Mouse (Mus musculus) activated CD4-positive, CD25-positive, alpha-beta regulatory T cell, adult 4 months (primary cell): ENCODE measurements around the gene Agpat4. TPM values are rescaled to one million over a fixed set of nuclear protein-coding genes. Genes with fewer than 3 reads are reported as not detected.

Source experiments
- ATAC-seq: one replicate; pipeline ENCODE4 v1.8.0; 2017
- polyA plus RNA-seq, 2 experiments: library from polyadenylated mRNA; unstranded; fragments of 100-300 nt; shearing (Covaris generic); gene quantifications; one replicate each; pipeline ENCODE4 v1.2.1; 2017

Agpat4 gene
- polyA plus RNA-seq, 2 experiments from 2014 or later: 15.7 to 24.8 TPM

- no peak for ATAC-seq
Observed at GRCm38 (mm10) chr17:12160984-12161764, 42.7 kb downstream of the Agpat4 start.

GRCm38 (mm10) chr17:12161877-12162276 is 43.4 kb downstream of the Agpat4 start:
- ATAC-seq: no peak

GRCm38 (mm10) chr17:12162824-12163223 is 44.3 kb downstream of the Agpat4 start:
- peak; percentile 33 for ATAC-seq

GRCm38 (mm10) chr17:12163403-12163802 is 44.9 kb downstream of the Agpat4 start:
- ATAC-seq: no peak

- no peak for ATAC-seq
Observed at GRCm38 (mm10) chr17:12163903-12164302, 45.4 kb downstream of the Agpat4 start.

- ATAC-seq: no peak
Observed at GRCm38 (mm10) chr17:12164507-12164906, 46.0 kb downstream of the Agpat4 start.

GRCm38 (mm10) chr17:12165009-12165695 is 46.6 kb downstream of the Agpat4 start:
- ATAC-seq: peak; percentile 82

GRCm38 (mm10) chr17:12165701-12166100 is 47.2 kb downstream of the Agpat4 start:
- peak; percentile 10 for ATAC-seq

GRCm38 (mm10) chr17:12168536-12168935 is 50.0 kb downstream of the Agpat4 start:
- no peak for ATAC-seq

GRCm38 (mm10) chr17:12169326-12169836 is 50.9 kb downstream of the Agpat4 start:
- ATAC-seq: no peak

- no peak for ATAC-seq
Observed at GRCm38 (mm10) chr17:12170791-12171497, 52.4 kb downstream of the Agpat4 start.

GRCm38 (mm10) chr17:12171666-12172065 is 53.2 kb downstream of the Agpat4 start:
- ATAC-seq: no peak

- no peak for ATAC-seq
Observed at GRCm38 (mm10) chr17:12174221-12174620, 55.7 kb downstream of the Agpat4 start.

GRCm38 (mm10) chr17:12174896-12175295 is 56.4 kb downstream of the Agpat4 start:
- no peak for ATAC-seq

GRCm38 (mm10) chr17:12175626-12176025 is 57.1 kb downstream of the Agpat4 start:
- no peak for ATAC-seq

- ATAC-seq: no peak
Observed at GRCm38 (mm10) chr17:12179339-12179738, 60.8 kb downstream of the Agpat4 start.

GRCm38 (mm10) chr17:12179766-12180165 is 61.3 kb downstream of the Agpat4 start:
- ATAC-seq: no peak

GRCm38 (mm10) chr17:12182702-12183485 is 64.4 kb downstream of the Agpat4 start:
- no peak for ATAC-seq

GRCm38 (mm10) chr17:12184283-12184682 is 65.8 kb downstream of the Agpat4 start:
- no peak for ATAC-seq

- no peak for ATAC-seq
Observed at GRCm38 (mm10) chr17:12185855-12186254, 67.4 kb downstream of the Agpat4 start.

- ATAC-seq: no peak
Observed at GRCm38 (mm10) chr17:12186341-12186740, 67.8 kb downstream of the Agpat4 start.

- ATAC-seq: no peak
Observed at GRCm38 (mm10) chr17:12187782-12188181, 69.3 kb downstream of the Agpat4 start.
